Mouse (Mus musculus) layer of hippocampus, adult 11-12 months (tissue): ENCODE data around the gene Gpr146.

Experiments
- DNase-seq: peaks from one replicate; pipeline ENCODE4 v3.0.0; 2022; ENCODE audit warnings: low spot score

Gpr146 gene

DNA sequence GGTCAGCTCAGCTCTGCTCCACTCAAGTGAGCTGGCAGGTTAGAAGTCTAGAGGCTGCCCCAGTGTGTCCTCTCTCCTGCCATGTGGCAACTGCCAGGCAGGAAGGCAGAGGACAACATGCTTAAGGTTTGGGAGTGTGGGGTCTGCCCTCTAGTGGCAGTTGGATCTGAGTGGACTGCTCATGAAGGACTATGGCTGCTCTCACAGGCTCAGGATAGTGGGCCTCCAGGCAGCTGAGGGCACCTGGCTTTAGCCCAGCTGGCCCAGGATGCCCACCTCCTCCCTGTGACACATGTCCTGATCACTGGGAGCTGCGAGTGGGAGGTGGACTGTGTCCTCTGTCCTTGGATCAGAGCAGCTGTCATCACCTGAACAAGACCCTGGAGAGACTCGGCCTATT lies 18.8 kb upstream of the Gpr146 start:
- no peak for DNase-seq

DNA sequence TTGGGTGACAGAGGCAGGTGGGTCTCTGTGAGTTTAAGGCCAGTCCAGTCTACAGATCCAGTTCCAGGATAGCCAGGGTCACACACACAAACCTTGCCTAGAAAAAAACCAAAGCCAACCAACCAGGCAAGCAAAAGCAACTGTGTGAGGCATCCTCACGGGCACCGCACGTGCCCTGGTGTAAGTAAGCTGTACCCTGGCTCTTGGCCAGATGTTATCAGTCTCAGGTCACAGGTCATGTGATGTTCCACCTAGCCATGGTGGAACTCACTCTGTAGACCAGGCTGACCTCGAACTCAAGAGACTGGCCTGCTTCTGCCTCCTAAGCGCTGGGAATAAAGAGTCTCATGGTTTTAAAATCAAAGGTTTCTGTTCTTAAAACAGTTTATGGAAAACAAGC lies 18.3 kb upstream of the Gpr146 start:
- DNase-seq, result no peak

- DNase-seq, result no peak
These were observed 13.6 kb upstream of the Gpr146 start for GRCm38 (mm10) chr5:139363858-139364257.

GRCm38 (mm10) chr5:139364260-139364910 lies 13.1 kb upstream of the Gpr146 start:
- peak; percentile 93 for DNase-seq

DNA sequence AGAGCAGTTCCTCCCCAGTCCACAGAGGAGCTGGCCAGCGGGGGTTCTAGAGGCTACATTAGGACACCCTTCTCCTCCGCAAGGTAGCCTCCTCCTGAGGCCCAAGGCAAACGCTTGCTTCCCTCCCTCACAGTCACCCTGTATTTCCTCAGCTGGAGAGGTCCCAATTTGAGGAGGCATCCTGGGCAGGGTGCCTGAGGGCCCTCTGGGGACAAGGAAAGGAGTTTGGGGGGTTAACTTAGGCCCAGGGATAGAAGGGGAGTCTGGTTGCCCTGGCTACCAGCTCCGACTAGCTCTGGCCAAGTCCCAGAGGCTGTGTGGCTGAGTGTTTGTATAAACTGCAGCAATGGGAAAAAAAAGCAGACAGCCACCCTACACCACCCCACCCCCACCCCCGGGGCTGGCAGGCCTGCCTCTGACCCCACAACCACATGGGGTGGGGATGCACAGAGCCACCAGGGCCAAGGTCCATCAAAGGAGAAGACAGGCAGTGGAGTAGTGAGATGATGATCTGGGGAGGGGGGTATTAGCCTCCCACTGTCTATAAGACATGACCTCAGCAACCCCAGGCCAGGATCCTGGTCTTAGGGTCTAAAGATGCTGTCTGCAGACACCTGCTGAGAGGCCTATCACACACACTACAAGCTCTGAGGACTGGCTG lies 12.5 kb upstream of the Gpr146 start:
- no peak for DNase-seq

DNA sequence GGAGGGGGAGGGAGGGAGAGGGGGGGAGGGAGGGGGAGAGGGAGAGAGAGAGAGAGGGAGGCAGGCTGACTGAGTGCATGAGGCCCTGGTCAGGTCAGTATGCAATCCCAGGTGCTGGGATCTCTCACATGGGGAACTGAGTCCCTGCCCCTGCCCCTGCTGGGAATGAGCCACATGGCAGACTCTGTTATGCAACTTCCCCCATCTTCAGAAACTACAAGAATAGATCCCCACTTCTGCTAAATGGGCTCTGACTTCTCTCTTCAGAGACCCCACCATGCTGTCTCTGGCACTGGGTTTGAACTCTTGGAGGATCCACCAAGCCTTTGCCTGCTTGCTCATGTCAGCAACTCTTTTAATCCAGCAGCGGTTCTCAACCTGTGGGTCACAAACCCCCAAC lies 11.7 kb upstream of the Gpr146 start:
- DNase-seq, result no peak

- DNase-seq, result no peak
These were observed 11.0 kb upstream of the Gpr146 start for GRCm38 (mm10) chr5:139366484-139366883.

DNA sequence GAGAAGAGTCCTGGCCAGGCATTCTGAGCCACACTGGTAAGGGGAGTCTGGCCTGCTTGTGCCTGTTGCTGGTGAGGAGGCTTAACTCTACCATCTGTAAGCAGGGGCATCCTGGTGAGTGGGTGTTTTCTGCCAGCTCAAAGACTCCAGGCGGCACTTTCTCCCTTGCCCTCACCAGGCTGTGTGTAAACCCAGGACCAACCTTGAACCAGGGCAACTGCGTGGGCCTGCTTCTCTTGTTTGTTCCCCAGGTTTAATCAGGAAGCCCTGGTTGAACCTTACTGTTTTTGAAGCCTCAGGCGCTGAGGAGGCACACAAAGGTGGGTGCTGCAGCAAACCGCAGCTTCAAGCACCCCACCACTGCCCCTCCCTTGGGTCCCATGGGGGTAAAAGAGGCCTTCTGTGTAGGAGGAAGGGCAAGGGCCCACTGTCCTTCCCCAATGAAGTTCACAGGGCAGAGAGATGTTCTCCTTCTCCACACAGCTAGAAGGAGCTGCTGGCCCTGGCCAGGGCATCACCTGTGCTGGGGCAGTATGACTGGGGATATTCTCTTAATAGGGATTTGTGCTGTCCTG lies 9.5 kb upstream of the Gpr146 start:
- no peak for DNase-seq

DNA sequence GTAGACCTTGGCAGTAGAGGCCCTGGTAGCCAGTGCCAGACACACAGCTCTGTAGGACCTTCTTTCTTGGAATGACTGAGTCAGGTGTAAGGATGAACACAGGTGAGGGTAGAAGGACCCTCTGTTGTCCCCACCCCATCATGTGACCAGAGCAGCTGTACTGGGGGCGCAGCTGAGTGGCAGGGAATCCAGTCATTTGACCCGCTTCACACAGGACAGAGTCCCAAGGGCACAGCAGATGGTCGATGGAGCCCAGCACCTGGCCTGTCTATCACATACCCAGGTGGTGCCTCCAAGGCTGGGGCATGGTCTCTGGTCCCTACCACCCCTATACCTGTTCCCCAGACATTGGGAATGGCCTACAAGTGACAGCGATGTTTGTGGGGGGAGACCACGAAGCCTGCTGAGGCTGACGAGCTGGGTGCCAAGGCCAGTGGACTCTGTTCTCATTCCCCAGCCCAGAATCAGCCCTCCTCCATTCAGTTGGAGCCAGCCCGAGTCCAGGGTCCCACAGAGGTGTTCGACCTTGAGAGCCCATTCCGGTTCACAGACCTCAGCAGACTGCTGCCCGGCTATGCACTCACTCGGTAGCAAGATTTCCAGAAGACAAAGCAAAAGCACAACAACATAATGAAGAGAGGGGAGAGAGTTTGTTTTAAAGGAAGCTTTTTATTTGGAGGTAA lies 8.7 kb upstream of the Gpr146 start:
- DNase-seq, result no peak

DNA sequence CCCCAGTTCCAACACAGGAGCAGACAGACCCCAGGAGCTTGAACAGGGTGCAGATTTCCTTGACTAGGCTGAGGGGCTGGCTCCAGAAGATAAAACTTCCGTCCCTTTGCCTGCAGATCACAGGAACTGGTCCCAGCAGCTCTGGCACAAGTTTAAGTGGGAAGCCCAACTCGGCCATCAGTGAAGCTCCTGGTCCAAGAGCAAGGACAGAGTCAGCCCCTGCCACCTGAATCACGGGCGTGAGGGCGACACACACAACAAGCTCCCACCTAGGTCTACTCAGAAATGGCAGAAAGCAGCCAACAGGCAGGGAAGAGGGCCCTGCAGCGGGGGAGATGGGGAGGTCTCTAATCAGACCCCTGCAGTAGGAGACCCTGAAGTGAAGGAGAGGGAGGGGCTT lies 7.2 kb upstream of the Gpr146 start:
- DNase-seq, result no peak

DNA sequence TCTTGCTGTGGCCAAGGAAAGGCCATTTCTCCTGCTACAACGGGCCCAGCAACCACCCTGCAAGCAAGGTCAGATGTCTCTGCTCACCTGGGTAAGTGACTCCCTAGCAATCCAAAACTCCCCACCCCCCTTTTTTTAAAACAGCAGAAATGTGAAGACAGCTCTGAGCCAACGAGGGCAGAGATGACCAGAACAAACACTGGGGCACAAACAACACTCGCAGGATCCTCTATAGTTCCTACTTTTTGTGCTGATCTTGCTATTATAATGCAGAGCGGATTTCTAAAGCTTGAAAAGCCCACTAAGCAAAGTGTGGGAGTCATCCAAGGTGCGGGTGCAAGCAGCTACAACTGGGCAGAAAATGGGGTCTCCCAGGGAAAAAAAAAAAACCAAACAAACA lies 6.4 kb upstream of the Gpr146 start:
- DNase-seq, result no peak

DNA sequence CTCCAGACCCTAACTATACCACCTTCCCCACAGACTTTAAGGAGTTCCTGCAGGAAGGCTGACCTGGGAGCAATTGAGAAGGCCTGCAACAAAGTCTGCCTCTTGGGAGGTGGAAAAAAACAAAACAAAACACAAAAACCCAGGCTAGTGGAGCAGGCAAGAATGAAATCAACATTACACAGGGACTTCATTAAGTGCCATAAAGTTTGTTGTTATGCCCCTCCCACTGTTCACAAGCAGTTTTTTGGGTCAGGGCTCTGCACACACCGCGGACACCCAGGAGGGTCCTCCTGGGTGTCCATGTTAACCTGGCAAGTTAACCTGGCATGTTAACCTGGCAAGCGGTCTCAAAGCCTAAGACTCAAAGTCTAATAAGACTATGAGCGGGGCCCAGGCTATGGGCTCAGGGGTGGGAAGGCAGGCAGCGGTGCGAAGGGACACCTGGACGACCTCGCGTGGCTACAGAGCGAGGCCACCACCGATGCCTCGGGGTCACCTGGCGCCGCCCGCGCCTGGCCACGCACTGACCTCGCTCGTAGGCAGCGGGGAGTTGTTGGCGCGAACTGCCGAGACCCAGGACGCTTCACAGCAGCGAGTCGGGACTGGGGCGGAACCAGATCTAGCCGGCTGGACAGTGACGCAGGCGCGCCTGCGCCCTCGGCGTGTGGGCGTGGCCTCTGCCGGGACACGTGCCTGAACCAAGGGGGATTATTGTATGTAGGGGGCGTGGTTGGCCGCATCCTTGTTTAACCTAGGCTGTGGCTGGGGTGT lies 5.7 kb upstream of the Gpr146 start:
- peak; percentile 91 for DNase-seq

DNA sequence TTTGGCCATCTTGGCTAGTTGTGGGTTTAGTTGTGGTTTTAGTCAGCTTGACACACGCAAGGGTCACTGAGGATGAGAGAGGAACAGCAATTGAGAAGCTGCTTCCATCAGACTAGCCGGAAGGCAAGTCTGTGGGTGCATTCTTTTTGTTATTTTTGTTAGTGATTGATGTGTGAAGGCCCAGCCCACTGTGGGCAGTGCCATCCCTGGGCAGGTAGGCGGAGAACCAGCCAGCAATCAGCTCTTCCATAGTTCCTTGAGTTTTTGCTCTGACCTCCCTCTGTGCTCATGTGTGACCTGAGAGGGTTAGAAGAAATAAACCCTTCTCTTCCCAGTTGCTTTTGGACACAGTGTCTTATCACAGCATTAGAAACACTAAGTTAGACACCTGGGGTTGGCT lies 4.4 kb upstream of the Gpr146 start:
- DNase-seq, result no peak

DNA sequence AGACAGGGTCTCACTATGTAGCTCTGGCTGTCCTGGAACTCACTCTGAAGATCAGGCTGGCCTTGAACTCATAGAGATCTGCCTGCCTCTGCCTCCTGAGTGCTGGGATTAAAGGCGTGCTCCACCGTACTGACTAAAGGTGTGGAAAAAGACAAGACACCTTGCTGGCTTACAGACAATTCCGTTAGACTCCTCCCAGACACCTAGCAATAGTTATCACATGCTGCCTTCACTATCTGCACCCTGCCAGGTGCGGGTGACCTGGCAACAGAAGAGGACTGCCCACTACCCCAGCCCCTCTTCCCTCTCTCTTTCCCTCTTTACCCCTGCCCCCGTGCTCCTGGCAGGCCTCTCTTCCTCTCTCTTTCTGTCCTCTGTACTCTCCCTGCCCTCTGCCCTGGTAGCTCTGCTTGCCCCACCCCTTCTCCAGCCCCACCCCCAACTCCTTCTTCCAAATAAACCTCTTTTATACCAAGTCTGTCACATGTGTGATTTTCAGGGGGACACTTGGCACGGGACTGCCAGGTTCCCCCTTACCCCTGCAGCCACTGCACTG lies 3.5 kb upstream of the Gpr146 start:
- DNase-seq, result no peak

- DNase-seq, result no peak
These were observed 2.7 kb upstream of the Gpr146 start for GRCm38 (mm10) chr5:139374841-139375240.

DNA sequence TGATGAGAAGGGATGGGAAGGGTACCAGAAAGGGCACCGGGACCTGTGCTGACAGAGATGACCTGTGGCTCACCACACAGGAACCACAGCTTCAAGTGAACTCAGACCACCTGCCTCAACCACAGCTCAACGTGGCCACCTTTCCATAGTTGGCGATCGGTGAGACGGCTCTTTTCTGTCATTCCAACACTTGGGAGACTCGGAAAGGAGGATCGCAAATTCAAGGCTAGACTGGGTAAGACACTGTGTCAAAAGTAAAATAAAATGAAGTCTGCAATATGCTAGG lies 717 bp downstream of the Gpr146 start:
- no peak for DNase-seq

GRCm38 (mm10) chr5:139378986-139379629 lies 1.6 kb downstream of the Gpr146 start:
- DNase-seq, result no peak

GRCm38 (mm10) chr5:139379771-139380384 lies 2.4 kb downstream of the Gpr146 start:
- no peak for DNase-seq

DNA sequence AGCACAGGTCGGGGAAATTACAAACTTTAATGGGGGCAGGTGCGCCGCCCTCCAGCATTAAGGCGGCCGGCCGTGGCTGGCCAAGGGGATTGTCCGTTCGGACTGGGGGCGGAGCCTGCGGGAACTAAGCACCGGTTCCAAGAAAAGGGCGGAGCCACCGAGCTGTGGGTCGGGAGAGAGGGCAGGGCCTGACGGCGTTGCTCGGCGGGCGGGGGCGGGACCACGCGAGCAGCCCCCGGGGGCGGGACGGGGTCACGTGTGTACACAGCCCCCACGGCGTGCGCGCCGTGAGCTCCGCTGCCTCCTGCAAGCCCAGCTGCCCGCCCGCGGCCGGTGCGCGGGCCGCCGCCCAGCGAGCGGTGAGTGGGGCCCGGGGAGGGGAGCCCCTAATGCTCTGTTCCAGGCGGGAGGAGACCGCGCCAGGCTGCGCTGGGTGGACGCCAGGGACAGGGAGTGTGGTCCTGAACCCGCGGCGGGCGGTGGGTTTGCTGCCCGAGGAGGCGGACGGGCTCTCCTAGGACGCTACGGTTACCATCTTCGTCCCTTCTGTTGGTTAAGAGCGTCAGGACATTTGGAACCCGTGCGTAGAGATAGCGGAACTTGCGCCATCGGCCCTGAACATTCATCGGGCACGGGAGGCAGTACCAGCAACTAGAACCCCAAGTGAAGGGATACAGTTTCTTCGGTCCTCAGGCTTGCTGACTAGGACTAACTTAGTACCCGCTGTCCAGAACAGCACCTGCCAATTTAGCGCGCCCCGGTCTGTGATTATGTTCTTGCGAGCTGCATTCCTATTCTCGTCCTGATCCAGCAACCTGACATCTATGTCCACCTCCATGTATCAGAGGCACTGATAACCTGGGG lies 3.1 kb downstream of the Gpr146 start:
- peak; percentile 91 for DNase-seq
